Mouse (Mus musculus) kidney, adult 2 months (tissue): ENCODE data around the gene Gdpd5.

Source experiments
- CTCF ChIP-seq: fragments of 200-500 bp; conservative IDR thresholded peaks from 2 replicates; pipeline ENCODE4 v1.5.1; 2011; ENCODE audit warnings: low read depth, mild to moderate bottlenecking, control low read depth, low read length, moderate library complexity, mixed read lengths; ENCODE audit not compliant: insufficient read depth, insufficient read length
- POLR2A ChIP-seq: fragments of 200-500 bp; IDR thresholded peaks from one replicate; pipeline ENCODE4 v1.6.1; 2011; ENCODE audit warnings: low read depth, low read length, control low read depth

- TF ChIP-seq CTCF (no peak), POLR2A (no peak)
These were observed 39.8 kb downstream of the Gdpd5 start for GRCm38 (mm10) chr7:99421006-99421405.
